Mouse (Mus musculus): ENCODE data around the gene Slc51a.

- TF ChIP-seq CTCF (conservative IDR thresholded peaks at IDR 0.05; ENCODE audit: low read length) (no peak), POU5F1 (IDR thresholded peaks at IDR 0.05; ENCODE audit: borderline replicate concordance, low read length) (no peak), NANOG (IDR thresholded peaks at IDR 0.05; ENCODE audit: borderline replicate concordance, low read length) (no peak)
Measured at GRCm38 (mm10) chr16:32488939-32489338, 1.3 kb upstream of the Slc51a start.

All from E14TG2a.4 (cell line).